Mouse (Mus musculus): ENCODE results near the gene Slamf1. TPM values are rescaled to one million over a fixed set of nuclear protein-coding genes. Genes with fewer than 3 reads are reported as not detected.
"Not testable (repeated sequence)": the region's sequence is repeated elsewhere in the genome, so short reads cannot be mapped to it uniquely, and the experiment has no call there.

Gene Slamf1
- total RNA-seq, 2 experiments from 2014 or later: 0.14 to 0.17 TPM

GRCm38 (mm10) chr1:171797840-171798239 is 30.9 kb downstream of the Slamf1 start:
- DNase-seq (ENCODE audit: low spot score in 2 of 2): no peak

- DNase-seq (ENCODE audit: low spot score in 2 of 2): no peak
These were observed 32.7 kb downstream of the Slamf1 start for GRCm38 (mm10) chr1:171799648-171800047.

GRCm38 (mm10) chr1:171811048-171811447 is 44.1 kb downstream of the Slamf1 start:
- not testable (repeated sequence) for DNase-seq (ENCODE audit: low spot score in 2 of 2)

- DNase-seq (ENCODE audit: low spot score in 2 of 2): no peak
These were observed 48.9 kb downstream of the Slamf1 start for GRCm38 (mm10) chr1:171815545-171816439.

- DNase-seq (ENCODE audit: low spot score in 2 of 2): no peak
These were observed 50.1 kb downstream of the Slamf1 start for GRCm38 (mm10) chr1:171816991-171817390.

GRCm38 (mm10) chr1:171821331-171821730 is 54.4 kb downstream of the Slamf1 start:
- DNase-seq (ENCODE audit: low spot score in 2 of 2): no peak

- DNase-seq (ENCODE audit: low spot score in 2 of 2): no peak
These were observed 58.5 kb downstream of the Slamf1 start for GRCm38 (mm10) chr1:171825462-171825861.

GRCm38 (mm10) chr1:171826164-171826563 is 59.2 kb downstream of the Slamf1 start:
- no peak for DNase-seq (ENCODE audit: low spot score in 2 of 2)

GRCm38 (mm10) chr1:171827674-171828073 is 60.7 kb downstream of the Slamf1 start:
- DNase-seq (ENCODE audit: low spot score in 2 of 2): no peak

GRCm38 (mm10) chr1:171839488-171839887 is 72.6 kb downstream of the Slamf1 start, which contains the start of gene Cd84:
Cd84 (plus strand) TSS chr1:171839697.
- no peak for DNase-seq (ENCODE audit: low spot score in 2 of 2)

GRCm38 (mm10) chr1:171840450-171841023 is 73.6 kb downstream of the Slamf1 start:
- no peak for DNase-seq (ENCODE audit: low spot score in 2 of 2)

GRCm38 (mm10) chr1:171845035-171845754 is 78.3 kb downstream of the Slamf1 start:
- no peak for DNase-seq (ENCODE audit: low spot score in 2 of 2)

- no peak for DNase-seq (ENCODE audit: low spot score in 2 of 2)
These were observed 81.3 kb downstream of the Slamf1 start for GRCm38 (mm10) chr1:171848201-171848600.

- DNase-seq (ENCODE audit: low spot score in 2 of 2): no peak
These were observed 81.8 kb downstream of the Slamf1 start for GRCm38 (mm10) chr1:171848757-171849156.

- no peak for DNase-seq (ENCODE audit: low spot score in 2 of 2)
These were observed 82.5 kb downstream of the Slamf1 start for GRCm38 (mm10) chr1:171849454-171849853.

Other genes with a start within 250 kb of the Slamf1 start
- gene Itln1, start 231.8 kb upstream of the Slamf1 start, total RNA-seq (2021): not detected
- under 1 TPM; 0.14 to 0.31 TPM for gene Cd244a, start 207.9 kb upstream of the Slamf1 start, total RNA-seq (2021)
- 1 to 10 TPM in 1 of 2 experiments, under 1 TPM in 1; 0.73 to 1.3 TPM for gene Ly9, start 159.7 kb upstream of the Slamf1 start, total RNA-seq (2021)
- gene Slamf7, start 114.1 kb upstream of the Slamf1 start, total RNA-seq (2021): under 1 TPM; 0.31 to 0.93 TPM
- gene Cd48, start 85.1 kb upstream of the Slamf1 start, total RNA-seq (2021): 1 to 10 TPM; 2.0 to 3.1 TPM
- 1 to 10 TPM; 3.8 to 5.4 TPM for gene Cd84, start 72.6 kb downstream of the Slamf1 start, total RNA-seq (2021)
- under 1 TPM; 0.34 to 0.36 TPM for gene Gm10521, start 128.5 kb downstream of the Slamf1 start, total RNA-seq (2021)
- under 1 TPM; 0.20 to 0.62 TPM for gene Slamf6, start 150.4 kb downstream of the Slamf1 start, total RNA-seq (2021)

All from adrenal gland, postnatal 4 days (tissue).